Mouse (Mus musculus): ENCODE results near the gene Tnpo2. TPM values are rescaled to one million over a fixed set of nuclear protein-coding genes. Genes with fewer than 3 reads are reported as not detected.
"Not testable (repeated sequence)": the region's sequence is repeated elsewhere in the genome, so short reads cannot be mapped to it uniquely, and the experiment has no call there.

The Tnpo2 gene
- total RNA-seq, 2 experiments from 2014 or later = 31.8 to 35.6 TPM

DNA sequence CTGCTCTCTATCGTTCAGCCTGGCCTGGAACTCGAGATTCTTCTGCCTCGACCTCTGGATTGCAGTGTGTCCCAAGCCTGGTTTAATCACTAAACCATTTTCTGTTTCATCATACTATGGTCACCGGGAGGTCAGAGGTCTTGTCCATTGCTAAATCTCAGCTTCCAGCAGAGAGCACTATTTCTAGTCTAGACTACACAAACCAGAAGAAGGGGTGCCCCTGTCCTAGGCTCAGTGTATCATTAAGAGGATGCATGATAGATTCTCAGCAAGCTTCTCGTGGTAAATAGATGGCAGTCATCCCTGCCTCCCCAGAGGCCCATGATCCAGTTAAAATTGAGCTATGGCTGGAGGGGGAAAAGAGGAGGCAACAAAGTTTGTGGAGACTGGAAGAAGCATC, 34.3 kb downstream of the Tnpo2 start:
- no peak for ATAC-seq (replicated peaks; ENCODE audit: low FRiP score, poor library complexity, severe bottlenecking)

DNA sequence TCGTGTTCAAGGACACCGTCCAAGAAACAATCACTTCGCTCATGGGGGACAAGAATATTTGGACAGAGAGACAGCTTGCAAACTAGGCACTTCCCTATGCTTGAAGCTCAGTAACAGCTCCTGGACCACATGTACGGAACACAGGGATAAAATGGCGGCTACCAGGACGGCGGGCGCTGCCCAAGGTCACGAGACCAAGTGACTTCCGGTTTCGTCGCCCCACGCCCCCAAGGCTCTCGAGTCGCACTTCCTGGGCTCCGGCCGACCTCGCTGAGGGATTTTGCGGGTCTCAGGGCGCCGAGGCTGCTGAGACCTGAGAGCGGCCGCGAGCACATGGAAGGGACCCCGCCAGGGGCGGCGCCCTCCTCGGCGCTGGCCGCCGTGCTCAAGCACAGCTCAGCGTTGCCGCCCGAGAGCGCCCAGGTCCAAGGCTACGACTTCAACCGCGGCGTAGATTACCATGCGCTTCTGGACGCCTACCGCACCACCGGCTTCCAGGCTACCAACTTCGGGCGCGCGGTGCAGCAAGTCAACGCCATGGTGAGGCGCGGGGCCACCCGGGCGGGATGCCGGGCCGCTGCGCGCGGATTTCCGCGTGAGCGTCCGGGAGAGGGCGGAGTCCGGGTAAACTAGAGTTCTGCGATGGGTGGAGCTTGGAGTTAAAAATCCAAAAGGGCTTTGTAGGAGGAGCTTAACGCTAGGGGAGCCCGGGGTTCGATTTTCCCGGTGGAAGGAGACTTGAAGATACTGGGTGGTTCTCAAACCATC, 35.0 kb downstream of the Tnpo2 start, which contains the start of gene Dhps:
Gene Dhps (plus strand): TSS at position 244 of the 768 bp plus-strand sequence.
- ATAC-seq (replicated peaks; ENCODE audit: low FRiP score, poor library complexity, severe bottlenecking) = peak; percentile 80

DNA sequence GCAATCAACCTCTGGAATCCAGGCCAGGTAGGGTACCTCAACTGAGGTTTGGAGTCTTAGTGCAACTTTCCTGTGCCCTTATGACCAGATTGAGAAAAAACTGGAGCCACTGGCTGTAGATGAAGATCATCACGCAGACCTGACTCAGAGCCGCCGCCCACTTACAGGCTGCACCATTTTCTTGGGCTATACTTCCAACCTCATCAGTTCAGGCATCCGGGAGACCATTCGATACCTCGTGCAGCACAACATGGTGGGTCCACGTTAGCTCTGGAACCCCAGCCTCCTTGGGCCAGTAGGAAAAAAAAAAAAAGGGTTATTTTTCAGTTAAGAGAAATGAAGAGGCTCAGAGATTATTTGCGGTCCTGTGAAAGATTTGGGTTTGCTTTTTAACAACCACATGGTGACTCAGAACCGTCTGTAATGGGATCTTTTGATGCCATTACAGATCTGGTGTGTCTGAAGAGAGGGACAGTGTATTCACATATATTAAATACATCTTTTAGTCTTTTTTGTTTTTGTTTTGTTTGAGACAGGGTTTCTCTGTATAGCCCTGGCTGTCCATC, 35.7 kb downstream of the Tnpo2 start:
- ATAC-seq (replicated peaks; ENCODE audit: low FRiP score, poor library complexity, severe bottlenecking) = no peak

DNA sequence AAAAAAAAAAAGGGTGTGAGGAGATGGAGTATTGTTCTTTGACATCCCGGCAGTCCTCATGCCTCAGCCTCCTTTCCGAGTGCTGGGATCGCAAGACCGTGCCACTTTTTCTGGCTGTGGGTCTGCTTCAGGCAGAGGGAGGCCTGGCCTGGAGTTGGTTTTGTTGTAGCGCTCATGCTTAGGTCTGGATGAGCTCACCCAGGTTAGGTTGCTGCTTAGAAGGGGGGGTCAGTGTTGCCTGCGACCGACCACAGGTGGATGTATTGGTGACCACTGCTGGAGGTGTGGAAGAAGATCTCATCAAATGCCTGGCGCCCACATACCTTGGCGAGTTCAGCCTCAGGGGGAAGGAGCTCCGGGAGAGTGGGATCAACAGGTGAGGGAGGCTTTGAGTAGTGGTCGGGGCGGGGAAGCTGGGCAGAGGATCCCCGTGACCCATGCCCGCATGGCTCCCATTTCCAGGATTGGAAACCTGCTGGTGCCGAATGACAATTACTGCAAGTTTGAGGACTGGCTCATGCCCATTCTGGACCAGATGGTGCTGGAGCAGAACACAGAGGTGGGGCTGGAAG, 36.4 kb downstream of the Tnpo2 start:
- no peak for ATAC-seq (replicated peaks; ENCODE audit: low FRiP score, poor library complexity, severe bottlenecking)

DNA sequence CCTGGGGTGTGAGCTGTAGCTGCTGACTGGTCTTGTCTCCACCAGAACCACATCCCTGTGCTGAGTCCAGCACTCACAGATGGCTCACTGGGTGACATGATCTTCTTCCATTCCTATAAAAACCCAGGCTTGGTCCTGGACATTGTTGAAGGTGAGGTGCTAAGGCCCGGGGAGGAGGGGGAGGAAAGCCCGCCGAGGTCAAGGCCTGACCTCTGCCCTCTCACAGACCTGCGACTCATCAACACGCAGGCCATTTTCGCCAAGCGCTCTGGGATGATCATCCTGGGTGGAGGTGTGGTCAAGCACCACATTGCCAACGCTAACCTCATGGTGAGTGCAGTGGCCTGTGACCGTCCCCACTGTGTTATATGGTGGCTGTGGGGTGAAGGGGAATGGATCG, 37.5 kb downstream of the Tnpo2 start:
- ATAC-seq (replicated peaks; ENCODE audit: low FRiP score, poor library complexity, severe bottlenecking) = no peak

DNA sequence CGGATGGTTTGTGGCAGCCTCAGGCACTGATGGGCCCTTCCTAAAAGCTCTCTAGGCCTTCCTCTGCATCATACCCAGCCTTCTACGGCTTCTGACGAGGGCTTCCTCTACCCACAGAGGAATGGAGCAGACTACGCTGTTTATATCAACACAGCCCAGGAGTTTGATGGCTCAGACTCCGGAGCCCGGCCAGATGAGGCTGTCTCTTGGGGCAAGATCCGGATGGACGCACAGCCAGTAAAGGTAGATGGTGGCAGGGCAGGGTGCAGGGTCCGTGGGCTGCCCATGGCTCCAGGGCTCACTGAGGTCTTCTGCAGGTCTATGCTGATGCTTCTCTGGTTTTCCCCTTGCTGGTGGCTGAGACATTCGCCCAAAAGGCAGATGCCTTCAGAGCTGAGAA, 37.9 kb downstream of the Tnpo2 start:
- ATAC-seq (replicated peaks; ENCODE audit: low FRiP score, poor library complexity, severe bottlenecking) = no peak

DNA sequence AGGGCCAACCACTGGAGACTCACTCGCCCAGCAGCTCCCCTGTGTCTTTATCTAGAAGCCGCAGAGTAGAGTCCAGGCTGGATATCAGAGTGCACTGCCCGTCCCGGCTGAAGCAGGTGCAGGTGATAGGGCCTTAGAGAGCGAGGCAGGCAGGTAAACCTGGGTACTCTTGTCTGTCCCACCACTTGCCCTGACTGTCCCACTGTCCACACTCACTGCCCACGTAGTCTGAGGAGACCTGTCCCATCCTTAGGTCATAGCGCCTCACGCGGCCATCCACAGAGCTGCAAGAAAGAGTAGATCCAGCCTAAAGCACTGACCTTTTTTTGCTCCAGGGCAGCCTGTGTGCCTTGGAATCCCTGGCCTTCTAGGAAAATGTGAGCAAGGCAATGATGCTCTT, 39.3 kb downstream of the Tnpo2 start:
- peak; percentile 53 for ATAC-seq (replicated peaks; ENCODE audit: low FRiP score, poor library complexity, severe bottlenecking)

DNA sequence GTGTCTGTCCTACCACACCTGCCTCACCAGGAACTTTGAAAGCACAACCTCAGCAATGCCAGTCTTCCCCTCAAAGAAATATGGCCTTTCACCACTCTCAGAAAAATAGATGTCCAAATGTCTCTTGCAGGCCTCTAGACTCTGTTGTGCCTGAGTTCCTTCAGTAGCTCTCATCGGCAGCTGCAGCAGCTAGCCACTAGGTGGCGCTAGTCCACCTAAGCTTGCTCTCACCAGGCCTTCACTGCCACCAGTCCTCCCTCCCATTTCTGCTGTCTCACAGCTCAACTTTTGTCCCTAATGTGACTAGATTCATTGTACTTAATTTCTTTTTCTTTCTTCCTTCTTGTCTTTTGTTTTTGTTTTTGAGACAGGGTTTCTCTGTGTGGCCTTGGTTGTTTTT, 40.3 kb downstream of the Tnpo2 start:
- ATAC-seq (replicated peaks; ENCODE audit: low FRiP score, poor library complexity, severe bottlenecking) = peak; percentile 70

DNA sequence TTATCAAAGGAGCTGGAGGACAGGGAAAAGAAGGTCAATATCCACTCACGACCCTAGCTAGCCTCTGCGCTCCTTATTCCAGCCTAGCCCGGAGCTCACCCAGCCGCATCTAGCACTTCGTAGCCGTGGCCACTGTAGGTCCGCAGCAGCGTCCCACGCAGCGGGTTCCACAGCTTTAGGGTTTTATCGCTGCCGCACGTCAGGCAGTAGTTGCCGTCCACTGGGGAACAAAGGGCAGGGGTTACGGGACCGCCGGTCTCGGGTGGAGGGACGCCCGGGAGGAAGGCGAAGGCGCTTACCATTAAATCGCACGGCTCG, 43.5 kb downstream of the Tnpo2 start:
- ATAC-seq (replicated peaks; ENCODE audit: low FRiP score, poor library complexity, severe bottlenecking) = peak; percentile 27; the same call in 1 of the 2 replicates

DNA sequence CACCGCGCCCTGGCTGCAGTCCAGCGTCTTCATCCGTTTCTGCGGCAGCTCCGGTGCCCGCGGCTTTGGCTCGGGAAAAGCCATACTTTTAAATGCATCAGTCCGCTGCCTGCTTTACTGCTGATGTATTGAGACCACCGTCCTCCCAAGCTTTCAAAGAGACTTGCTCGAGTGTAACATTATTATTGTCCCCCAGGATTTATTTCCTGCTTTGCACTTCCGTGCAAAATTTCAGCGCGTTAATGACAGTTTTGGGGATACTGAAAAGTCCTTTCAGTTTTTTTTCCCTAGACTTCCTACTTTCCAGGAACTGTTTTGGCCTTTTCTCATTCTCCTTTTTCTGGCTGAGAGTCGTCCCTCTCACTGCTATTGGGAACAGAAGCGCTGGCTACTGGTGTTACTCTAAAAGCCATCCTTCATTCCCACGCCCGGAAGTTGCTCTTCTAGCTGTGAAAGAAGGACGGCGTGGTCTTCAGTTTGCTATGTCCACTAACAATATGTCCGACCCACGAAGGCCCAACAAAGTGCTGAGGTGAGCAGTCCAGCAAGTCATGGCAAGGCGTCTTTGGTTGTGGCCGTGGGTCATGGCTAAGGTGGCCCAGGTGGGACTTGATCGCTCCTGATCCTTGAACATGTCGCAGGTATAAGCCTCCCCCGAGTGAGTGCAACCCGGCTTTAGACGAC, 44.0 kb downstream of the Tnpo2 start, which contains the start of gene Wdr83os:
Gene Wdr83os (plus strand): TSS at position 209 of the 684 bp plus-strand sequence.
- peak; percentile 50 for ATAC-seq (replicated peaks; ENCODE audit: low FRiP score, poor library complexity, severe bottlenecking)

DNA sequence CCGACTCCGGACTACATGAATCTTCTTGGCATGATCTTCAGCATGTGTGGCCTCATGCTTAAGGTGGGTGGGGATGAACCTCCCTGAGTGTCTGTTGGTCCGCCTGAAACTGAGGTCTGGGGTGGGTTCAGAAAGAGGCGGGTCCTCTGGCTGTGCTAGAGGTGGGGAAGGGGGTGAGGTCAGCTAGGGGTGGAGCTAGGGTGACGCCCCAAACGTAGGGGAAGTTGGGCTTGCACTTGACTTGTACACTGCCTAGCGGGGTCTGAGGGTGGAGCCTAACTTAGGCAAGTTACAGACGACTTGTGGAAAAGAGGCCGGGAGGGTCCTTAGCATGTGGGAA, 44.5 kb downstream of the Tnpo2 start, which contains the start of gene Wdr83:
Gene Wdr83 (minus strand): TSS at position 91 of the 340 bp plus-strand sequence.
- peak; percentile 13; the same call in 1 of the 2 replicates for ATAC-seq (replicated peaks; ENCODE audit: low FRiP score, poor library complexity, severe bottlenecking)

DNA sequence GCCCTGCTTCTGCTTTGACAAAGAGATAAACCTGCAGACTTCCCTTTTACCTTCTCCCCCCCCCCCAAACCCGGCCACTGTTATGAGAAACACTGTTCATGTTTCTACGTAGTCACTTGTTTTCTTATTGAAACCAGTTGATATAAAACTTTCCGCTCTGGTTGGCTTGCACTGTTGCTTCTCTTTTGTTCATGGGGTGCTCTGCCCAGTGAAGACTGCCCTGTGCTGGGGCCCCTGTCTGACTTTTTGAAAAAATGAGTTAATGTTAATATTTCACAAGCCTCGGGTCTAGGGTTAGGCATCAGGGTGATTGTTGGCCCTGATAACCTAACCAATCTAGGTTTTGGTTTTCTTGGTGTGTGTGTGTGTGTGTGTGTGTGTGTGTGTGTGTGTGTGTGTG, 45.5 kb downstream of the Tnpo2 start:
- ATAC-seq (replicated peaks; ENCODE audit: low FRiP score, poor library complexity, severe bottlenecking) = not testable (repeated sequence)

DNA sequence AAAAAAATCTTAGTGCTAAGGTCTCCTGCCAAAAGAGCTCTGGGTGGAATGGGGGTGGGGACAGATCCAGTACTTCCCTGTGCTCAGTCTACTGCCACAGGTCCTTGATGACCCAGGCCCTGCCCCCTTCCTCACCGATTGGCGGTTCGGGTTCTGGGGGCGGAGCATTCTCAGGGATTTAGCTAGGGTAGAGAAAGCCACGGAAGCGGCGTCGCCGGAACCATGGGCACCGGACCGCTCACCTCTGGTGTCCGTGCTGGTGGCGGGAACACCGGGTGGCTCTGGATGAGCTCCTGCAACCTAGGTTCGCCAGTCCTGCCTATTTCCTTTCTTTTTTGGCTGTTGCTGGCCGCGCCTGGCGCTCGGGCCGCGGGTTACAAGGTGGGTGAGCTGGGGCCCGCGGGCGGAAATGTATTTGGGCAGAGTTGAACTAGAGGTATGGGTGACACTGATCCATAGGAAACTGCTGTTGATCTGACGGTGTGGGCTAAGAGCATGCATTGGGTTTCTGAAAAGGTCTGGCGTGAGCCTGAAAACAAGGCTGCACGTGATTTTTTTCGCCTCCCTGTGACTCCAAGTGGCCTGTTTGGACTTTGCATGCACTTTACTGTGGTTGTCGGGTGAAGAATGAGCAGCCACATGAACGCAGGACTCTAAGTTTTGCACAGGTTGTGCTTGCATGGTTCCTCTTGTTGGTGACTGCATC, 46.5 kb downstream of the Tnpo2 start, which contains the start of gene Man2b1:
Gene Man2b1 (plus strand): TSS at position 163 of the 706 bp plus-strand sequence.
- peak; percentile 79 for ATAC-seq (replicated peaks; ENCODE audit: low FRiP score, poor library complexity, severe bottlenecking)

DNA sequence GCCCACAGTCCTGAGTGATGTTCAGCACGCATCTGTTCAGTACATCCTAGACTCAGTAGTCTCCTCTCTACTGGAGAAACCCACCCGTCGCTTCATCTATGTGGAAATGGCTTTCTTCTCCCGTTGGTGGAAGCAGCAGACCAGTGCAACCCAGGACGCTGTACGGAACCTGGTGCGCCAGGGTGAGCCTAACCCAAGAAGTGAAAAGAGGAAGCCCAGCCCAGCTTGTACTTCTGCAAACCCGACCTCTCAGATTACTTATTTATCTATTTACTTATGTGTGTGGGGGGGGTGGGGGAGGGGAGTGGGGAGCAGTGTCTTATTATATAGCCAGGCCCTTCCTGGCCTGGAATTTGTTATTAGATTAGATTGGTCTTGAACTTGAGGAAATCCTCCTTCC, 47.9 kb downstream of the Tnpo2 start:
- no peak for ATAC-seq (replicated peaks; ENCODE audit: low FRiP score, poor library complexity, severe bottlenecking)

DNA sequence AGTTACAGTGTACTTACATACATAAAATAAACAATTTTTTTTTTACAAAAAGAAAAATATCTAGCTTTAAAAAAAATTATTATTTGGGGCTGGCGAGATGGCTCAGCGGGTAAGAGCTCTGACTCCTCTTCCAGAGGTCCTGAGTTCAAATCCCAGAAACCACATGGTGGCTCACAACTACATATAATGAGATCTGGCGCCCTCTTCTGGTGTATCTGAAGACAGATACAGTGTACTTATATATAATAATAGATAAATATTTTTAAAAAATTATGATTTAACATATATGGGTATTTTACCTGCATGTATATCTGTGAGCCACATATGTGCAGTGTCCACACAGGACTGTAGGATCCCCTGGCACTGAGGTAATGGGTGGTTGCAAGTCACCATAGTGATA, 49.5 kb downstream of the Tnpo2 start:
- no peak for ATAC-seq (replicated peaks; ENCODE audit: low FRiP score, poor library complexity, severe bottlenecking)

DNA sequence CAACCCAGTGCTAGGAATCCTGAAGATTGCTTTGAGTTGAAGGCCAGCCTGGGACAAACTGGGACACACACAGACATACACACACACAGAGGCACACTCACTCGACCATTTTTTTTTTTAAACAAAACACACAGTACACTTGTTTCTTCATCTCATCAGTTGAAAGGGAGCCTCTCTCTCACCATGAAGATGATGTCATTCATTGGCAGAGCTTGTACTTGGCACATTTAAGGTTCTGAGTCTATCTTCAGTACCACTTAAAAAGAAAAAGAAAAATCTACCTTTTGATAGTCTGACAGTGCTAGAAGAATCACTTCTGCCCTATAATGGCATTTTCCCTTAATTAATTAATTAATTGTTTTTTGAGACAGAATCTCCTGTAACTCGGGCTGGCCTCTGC, 52.1 kb downstream of the Tnpo2 start:
- ATAC-seq (replicated peaks; ENCODE audit: low FRiP score, poor library complexity, severe bottlenecking) = no peak

DNA sequence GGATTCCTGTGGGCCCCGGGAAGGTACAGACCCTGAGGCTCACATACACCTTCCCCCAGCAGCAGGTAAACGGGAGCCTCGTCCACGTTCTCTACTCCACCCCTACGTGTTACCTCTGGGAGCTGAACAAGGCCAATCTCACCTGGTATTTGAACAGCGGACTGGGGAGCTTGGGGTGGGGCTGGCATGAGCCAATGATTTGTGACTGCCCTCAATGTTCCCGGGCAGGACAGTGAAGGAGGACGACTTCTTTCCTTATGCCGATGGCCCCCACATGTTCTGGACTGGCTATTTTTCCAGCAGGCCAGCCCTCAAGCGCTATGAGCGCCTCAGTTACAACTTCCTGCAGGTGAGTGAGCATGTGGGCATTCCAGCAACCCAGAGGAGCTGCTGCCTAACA, 54.1 kb downstream of the Tnpo2 start:
- ATAC-seq (replicated peaks; ENCODE audit: low FRiP score, poor library complexity, severe bottlenecking) = no peak

DNA sequence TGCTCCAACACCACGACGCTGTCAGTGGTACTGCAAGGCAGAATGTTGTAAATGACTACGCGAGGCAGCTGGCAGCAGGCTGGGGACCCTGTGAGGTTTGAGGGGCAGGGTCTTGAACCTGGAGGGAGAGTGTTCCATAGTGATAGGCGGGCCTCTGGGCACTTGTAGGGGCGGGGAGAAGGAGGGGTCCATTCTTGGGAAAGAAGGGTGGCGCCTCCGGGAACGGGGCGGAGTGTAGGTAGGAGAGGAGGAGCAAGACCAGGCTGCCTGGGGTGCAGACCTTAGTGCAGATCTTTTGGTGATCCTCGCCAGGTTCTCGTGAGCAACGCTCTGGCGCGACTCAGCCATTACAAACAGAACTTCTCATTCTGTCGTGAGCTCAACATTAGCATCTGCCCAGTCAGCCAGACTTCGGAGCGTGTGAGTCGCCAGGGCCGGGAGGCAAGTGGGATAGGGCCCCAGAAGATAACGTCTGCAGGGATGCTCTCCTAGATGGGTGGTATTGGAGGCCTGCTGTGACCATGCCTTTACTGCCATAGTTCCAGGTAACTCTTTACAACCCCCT, 54.9 kb downstream of the Tnpo2 start:
- ATAC-seq (replicated peaks; ENCODE audit: low FRiP score, poor library complexity, severe bottlenecking) = no peak

DNA sequence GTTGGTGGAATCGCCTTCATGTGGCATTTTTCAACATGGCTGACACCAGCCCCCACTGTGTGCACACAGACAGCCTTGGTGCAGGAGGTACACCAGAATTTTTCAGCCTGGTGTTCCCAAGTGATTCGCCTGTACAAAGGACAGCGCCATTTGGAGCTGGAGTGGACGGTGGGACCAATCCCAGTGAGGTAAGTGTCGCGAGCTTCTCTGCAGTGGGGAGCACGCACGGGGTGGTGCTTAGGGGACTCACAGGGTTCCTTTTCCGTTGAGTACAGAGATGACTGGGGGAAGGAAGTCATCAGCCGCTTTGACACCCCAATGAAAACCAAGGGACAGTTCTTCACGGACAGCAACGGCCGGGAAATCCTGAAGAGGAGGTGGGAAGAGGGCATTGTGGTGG, 58.3 kb downstream of the Tnpo2 start:
- no peak for ATAC-seq (replicated peaks; ENCODE audit: low FRiP score, poor library complexity, severe bottlenecking)

DNA sequence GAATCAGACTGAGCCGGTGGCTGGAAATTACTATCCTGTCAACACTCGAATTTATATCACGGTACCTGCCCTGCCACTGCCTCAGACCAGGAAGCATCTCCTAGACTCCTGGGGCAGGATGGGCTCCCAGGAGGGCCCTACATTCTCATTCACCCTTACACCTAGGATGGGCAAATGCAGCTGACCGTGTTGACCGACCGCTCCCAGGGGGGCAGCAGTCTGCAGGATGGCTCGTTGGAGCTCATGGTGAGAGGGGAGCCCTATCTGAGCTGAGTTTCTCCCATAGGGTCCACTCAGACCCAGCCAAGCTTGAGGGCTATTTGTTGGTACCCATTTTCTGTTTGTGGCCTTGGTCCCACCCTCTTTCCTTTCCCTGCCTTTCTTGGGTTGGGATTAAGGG, 58.9 kb downstream of the Tnpo2 start:
- no peak for ATAC-seq (replicated peaks; ENCODE audit: low FRiP score, poor library complexity, severe bottlenecking)
